Mouse (Mus musculus) limb, embryonic 15.5 days (tissue): Measurements from ENCODE around the gene Bcan. TPM values are rescaled to one million over a fixed set of nuclear protein-coding genes. Genes with fewer than 3 reads are reported as not detected.

Experiments
- ATAC-seq: fragments of 200-750 bp; cut with Nextera tagmentation; 2 replicates; pipeline ENCODE4 v1.8.0; 2017; ENCODE audit warnings: low read depth, moderate TSS enrichment; ENCODE audit not compliant: insufficient number of reproducible peaks, low FRiP score, low TSS enrichment
- H3K27ac ChIP-seq: fragments of 300-500 bp; sonication (generic); 2 replicates; pipeline ENCODE4 v1.5.1; 2015; ENCODE audit warnings: moderate library complexity, mild to moderate bottlenecking, inconsistent platforms
- H3K27me3 ChIP-seq: fragments of 300-500 bp; sonication (generic); 2 replicates; pipeline ENCODE4 v1.6.1; 2015; ENCODE audit warnings: inconsistent platforms
- H3K36me3 ChIP-seq: fragments of 300-500 bp; sonication (generic); 2 replicates; pipeline ENCODE4 v1.6.1; 2015; ENCODE audit warnings: inconsistent platforms
- H3K4me1 ChIP-seq: fragments of 300-500 bp; sonication (generic); 2 replicates; pipeline ENCODE4 v1.6.1; 2015; ENCODE audit warnings: inconsistent platforms
- H3K4me2 ChIP-seq: fragments of 300-500 bp; sonication (generic); 2 replicates; pipeline ENCODE4 v1.6.1; 2015; ENCODE audit warnings: mild to moderate bottlenecking, inconsistent platforms
- H3K4me3 ChIP-seq: fragments of 300-500 bp; sonication (generic); 2 replicates; pipeline ENCODE4 v1.5.1; 2015; ENCODE audit warnings: mild to moderate bottlenecking, inconsistent platforms
- H3K9ac ChIP-seq: fragments of 300-500 bp; sonication (generic); 2 replicates; pipeline ENCODE4 v1.6.1; 2015; ENCODE audit warnings: inconsistent platforms
- H3K9me3 ChIP-seq: fragments of 300-500 bp; sonication (generic); 2 replicates; pipeline ENCODE4 v1.6.1; 2016; ENCODE audit warnings: inconsistent platforms
- WGBS: fragments of 180-500 bp; shearing (Covaris S2); methylation state at CpG from one replicate; pipeline ENCODE4 v1.1.7; 2015; 5-methylcytosine and 5-hydroxymethylcytosine counted together
- polyA plus RNA-seq: library from polyadenylated mRNA; unstranded; fragments of >200 nt; fragmentation: Nextera tagmentation; extraction: Ambion mirVana; gene quantifications from 2 replicates; pipeline ENCODE4 v1.2.1, GENCODE M21; 2015

The Bcan gene
- polyA plus RNA-seq, 1 experiment from 2014 or later = 1.1 TPM

- H3K4me2 ChIP-seq = peak overlapping the region; percentile 78
- no peaks in the 10 kb centered on the region for H3K9me3 ChIP-seq
- peak overlapping the region; percentile 97 for H3K27ac ChIP-seq
- H3K36me3 ChIP-seq = no peaks in the 10 kb centered on the region
- peak overlapping the region; percentile 44 for H3K4me3 ChIP-seq
- no peak for ATAC-seq
- 8% methylated on average over 10 of the region's 10 CpGs for WGBS
- H3K9ac ChIP-seq = peak overlapping the region; percentile 39
- no peaks in the 10 kb centered on the region for H3K27me3 ChIP-seq
- H3K4me1 ChIP-seq = peaks cover 36% of the 10 kb centered on the region
Observed at GRCm38 (mm10) chr3:87960191-87960585, 39.8 kb downstream of the Bcan start.

GRCm38 (mm10) chr3:87959371-87959770 is 40.7 kb downstream of the Bcan start:
- Histone ChIP-seq H3K27me3 (no peaks in the 10 kb centered on the region), H3K4me3 (no peak overlapping the region), H3K4me2 (no peak overlapping the region), H3K36me3 (0 out of 2 replicates have a peak, but pooled peaks cover 5% of the 10 kb centered on the region), H3K4me1 (peaks cover 36% of the 10 kb centered on the region), H3K27ac (peak overlapping the region; percentile 97), H3K9me3 (no peaks in the 10 kb centered on the region), H3K9ac (no peak overlapping the region)
- 62% methylated on average over 7 of the region's 7 CpGs for WGBS
- ATAC-seq = no peak

GRCm38 (mm10) chr3:87958967-87959366 is 41.1 kb downstream of the Bcan start:
- no peak overlapping the region for H3K4me2 ChIP-seq
- WGBS = 66% methylated on average over 1 of the region's 1 CpGs

GRCm38 (mm10) chr3:87958476-87958875 is 41.6 kb downstream of the Bcan start:
- Histone ChIP-seq H3K9ac (no peak overlapping the region), H3K27me3 (no peaks in the 10 kb centered on the region), H3K9me3 (no peaks in the 10 kb centered on the region), H3K36me3 (peaks cover 14% of the 10 kb centered on the region), H3K4me1 (peaks cover 36% of the 10 kb centered on the region), H3K27ac (peak overlapping the region; percentile 97), H3K4me2 (no peak overlapping the region), H3K4me3 (no peak overlapping the region)
- 16% methylated on average over 4 of the region's 4 CpGs for WGBS
- no peak for ATAC-seq

More at GRCm38 (mm10) chr3:87958967-87959366, 41.1 kb downstream of the Bcan start:
- Histone ChIP-seq H3K9me3 (no peaks in the 10 kb centered on the region), H3K4me3 (no peak overlapping the region), H3K36me3 (0 out of 2 replicates have a peak, but pooled peaks cover 9% of the 10 kb centered on the region), H3K27me3 (no peaks in the 10 kb centered on the region), H3K27ac (peak overlapping the region; percentile 97), H3K9ac (no peak overlapping the region), H3K4me1 (peaks cover 36% of the 10 kb centered on the region)
- ATAC-seq = no peak

GRCm38 (mm10) chr3:87958056-87958455 is 42.0 kb downstream of the Bcan start:
- Histone ChIP-seq H3K4me1 (peaks cover 36% of the 10 kb centered on the region), H3K27me3 (no peaks in the 10 kb centered on the region), H3K36me3 (peaks cover 16% of the 10 kb centered on the region), H3K9ac (no peak overlapping the region), H3K27ac (peak overlapping the region; percentile 97; the same call in 1 of the 2 replicates), H3K9me3 (no peaks in the 10 kb centered on the region), H3K4me2 (no peak overlapping the region), H3K4me3 (no peak overlapping the region)
- ATAC-seq = no peak
- WGBS = 16% methylated on average over 1 of the region's 1 CpGs

GRCm38 (mm10) chr3:87952440-87952839 is 47.6 kb downstream of the Bcan start:
- Histone ChIP-seq H3K27ac (peak overlapping the region; percentile 82), H3K36me3 (peaks cover 16% of the 10 kb centered on the region), H3K9me3 (no peaks in the 10 kb centered on the region), H3K4me2 (peak overlapping the region; percentile 68), H3K4me1 (peaks cover 55% of the 10 kb centered on the region), H3K9ac (0 out of 2 replicates have a peak overlapping the region, but pooled peaks have one; percentile 26), H3K27me3 (no peaks in the 10 kb centered on the region), H3K4me3 (peak overlapping the region; percentile 51)
- peak; percentile 49; the same call in 1 of the 2 replicates for ATAC-seq
- WGBS = 8% methylated on average over 5 of the region's 5 CpGs

- peaks cover 57% of the 10 kb centered on the region for H3K4me1 ChIP-seq
- WGBS = 23% methylated on average over 12 of the region's 12 CpGs
- no peaks in the 10 kb centered on the region for H3K9me3 ChIP-seq
- ATAC-seq = no peak
- peaks cover 16% of the 10 kb centered on the region for H3K36me3 ChIP-seq
- H3K4me3 ChIP-seq = peak overlapping the region; percentile 51
- H3K27me3 ChIP-seq = no peaks in the 10 kb centered on the region
- peak overlapping the region; percentile 82 for H3K27ac ChIP-seq
- 0 out of 2 replicates have a peak overlapping the region, but pooled peaks have one; percentile 26 for H3K9ac ChIP-seq
- peak overlapping the region; percentile 68 for H3K4me2 ChIP-seq
Observed at GRCm38 (mm10) chr3:87951946-87952345, 48.1 kb downstream of the Bcan start.

- no peak for ATAC-seq
- H3K9ac ChIP-seq = peak overlapping the region; percentile 33
- 5% methylated on average over 13 of the region's 13 CpGs for WGBS
Observed at GRCm38 (mm10) chr3:87949955-87950515, 50.0 kb downstream of the Bcan start.

GRCm38 (mm10) chr3:87949266-87949954 is 50.6 kb downstream of the Bcan start:
- Histone ChIP-seq H3K4me1 (peaks cover 78% of the 10 kb centered on the region), H3K9me3 (no peaks in the 10 kb centered on the region), H3K9ac (peak overlapping the region; percentile 51), H3K27ac (peak overlapping the region; percentile 90), H3K36me3 (peaks cover 11% of the 10 kb centered on the region), H3K4me2 (peak overlapping the region; percentile 68), H3K4me3 (peak overlapping the region; percentile 51), H3K27me3 (no peaks in the 10 kb centered on the region)
- WGBS = 2% methylated on average over 16 of the region's 16 CpGs
- no peak for ATAC-seq

More at GRCm38 (mm10) chr3:87949955-87950515, 50.0 kb downstream of the Bcan start:
- Histone ChIP-seq H3K9me3 (no peaks in the 10 kb centered on the region), H3K27me3 (no peaks in the 10 kb centered on the region), H3K4me1 (peaks cover 72% of the 10 kb centered on the region), H3K27ac (peak overlapping the region; percentile 90), H3K4me2 (peak overlapping the region; percentile 68), H3K4me3 (peak overlapping the region; percentile 51), H3K36me3 (peaks cover 16% of the 10 kb centered on the region)

- H3K36me3 ChIP-seq = peaks cover 4% of the 10 kb centered on the region
- H3K27me3 ChIP-seq = no peaks in the 10 kb centered on the region
- H3K4me2 ChIP-seq = peak within 1 kb of the TSS; percentile 68
- peaks cover 81% of the 10 kb centered on the region for H3K4me1 ChIP-seq
- 1% methylated on average over 35 of the region's 35 CpGs for WGBS
- no peaks in the 10 kb centered on the region for H3K9me3 ChIP-seq
- peak within 1 kb of the TSS; percentile 51 for H3K9ac ChIP-seq
- H3K27ac ChIP-seq = peak within 1 kb of the TSS; percentile 90
- ATAC-seq = 0 out of 2 replicates have a peak, but pooled peaks have one; percentile 1
- peak within 1 kb of the TSS; percentile 51 for H3K4me3 ChIP-seq
Observed at GRCm38 (mm10) chr3:87948378-87949265, 51.4 kb downstream of the Bcan start, which contains the start of gene Crabp2. Gene Crabp2 (plus strand): TSS chr3:87948666.

- H3K9me3 ChIP-seq = no peaks in the 10 kb centered on the region
- H3K4me1 ChIP-seq = peaks cover 80% of the 10 kb centered on the region
- no peak for ATAC-seq
- H3K4me2 ChIP-seq = peak overlapping the region; percentile 68
- under 1% methylated on average over 17 of the region's 17 CpGs for WGBS
- no peak overlapping the region for H3K9ac ChIP-seq
- H3K27ac ChIP-seq = peak overlapping the region; percentile 90
- no peaks in the 10 kb centered on the region for H3K27me3 ChIP-seq
- H3K4me3 ChIP-seq = peak overlapping the region; percentile 51
- H3K36me3 ChIP-seq = no peaks in the 10 kb centered on the region; the same call in 1 of the 2 replicates
Observed at GRCm38 (mm10) chr3:87947811-87948199, 52.2 kb downstream of the Bcan start.
